Mouse (Mus musculus): ENCODE data around the gene Slc26a11. TPM values are rescaled to one million over a fixed set of nuclear protein-coding genes. Genes with fewer than 3 reads are reported as not detected.
A peak's percentile ranks its signal among the peaks of the same experiment; 100 is the strongest.

Slc26a11 gene
- 9.5 and 13.1 TPM in 2 replicates for total RNA-seq (2021)
- long read RNA-seq, partial matches to known transcripts = 3 of 12 reads
- long read RNA-seq, other reads (novel, unspliced or antisense) = 6 of 12 reads

DNA sequence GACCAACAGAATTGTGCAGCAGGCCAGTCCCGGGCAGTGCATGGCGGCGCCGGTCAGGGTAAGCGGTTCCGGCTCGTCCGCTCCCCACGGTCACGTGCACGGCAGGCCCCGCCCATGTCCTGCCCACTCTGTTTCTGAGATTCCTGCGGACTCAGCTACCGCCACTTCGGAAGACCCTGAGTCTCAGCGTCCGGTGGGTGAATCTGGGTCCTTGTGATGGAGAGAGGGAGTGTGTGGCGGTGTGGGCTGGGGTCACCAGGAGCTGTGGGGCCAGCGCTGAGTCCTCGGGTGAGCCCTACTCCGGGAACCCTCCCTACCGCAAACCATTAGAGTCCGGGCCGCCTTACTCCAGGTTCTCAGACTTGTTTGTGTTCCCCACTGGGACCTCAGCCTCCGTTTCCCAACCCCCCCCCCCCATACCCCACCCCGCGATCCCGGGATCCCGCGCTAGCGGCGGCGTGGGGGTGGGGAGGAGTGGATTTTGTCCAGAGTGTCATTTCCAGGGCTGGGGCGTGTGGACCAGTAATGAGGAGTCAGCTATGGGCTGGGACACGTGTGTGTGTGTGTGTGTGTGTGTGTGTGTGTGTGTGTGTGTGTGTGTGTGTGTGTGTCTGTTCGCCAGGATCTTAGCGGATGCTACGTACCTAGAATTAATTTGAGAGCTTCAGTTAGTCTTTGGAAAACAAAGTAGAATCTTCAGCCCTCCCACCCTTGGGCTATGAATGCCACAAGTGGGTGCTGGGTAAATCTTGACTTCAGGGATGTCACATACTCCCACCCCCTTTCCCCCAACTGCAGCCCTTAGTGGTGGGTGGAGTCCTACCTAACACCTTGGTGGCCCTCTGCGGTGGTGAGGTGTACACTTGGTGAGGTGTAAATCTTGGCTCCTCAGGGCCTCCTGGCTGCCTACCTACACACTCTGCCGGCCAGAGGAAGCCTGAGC, at the start of gene Slc26a11, which contains the start of gene Sgsh:
TSS of gene Slc26a11 (plus strand) at position 115 of the 943 bp plus-strand sequence.
TSS of gene Sgsh (minus strand) at position 94 of the 943 bp plus-strand sequence.
- DNase-seq = peak; percentile 94

DNA sequence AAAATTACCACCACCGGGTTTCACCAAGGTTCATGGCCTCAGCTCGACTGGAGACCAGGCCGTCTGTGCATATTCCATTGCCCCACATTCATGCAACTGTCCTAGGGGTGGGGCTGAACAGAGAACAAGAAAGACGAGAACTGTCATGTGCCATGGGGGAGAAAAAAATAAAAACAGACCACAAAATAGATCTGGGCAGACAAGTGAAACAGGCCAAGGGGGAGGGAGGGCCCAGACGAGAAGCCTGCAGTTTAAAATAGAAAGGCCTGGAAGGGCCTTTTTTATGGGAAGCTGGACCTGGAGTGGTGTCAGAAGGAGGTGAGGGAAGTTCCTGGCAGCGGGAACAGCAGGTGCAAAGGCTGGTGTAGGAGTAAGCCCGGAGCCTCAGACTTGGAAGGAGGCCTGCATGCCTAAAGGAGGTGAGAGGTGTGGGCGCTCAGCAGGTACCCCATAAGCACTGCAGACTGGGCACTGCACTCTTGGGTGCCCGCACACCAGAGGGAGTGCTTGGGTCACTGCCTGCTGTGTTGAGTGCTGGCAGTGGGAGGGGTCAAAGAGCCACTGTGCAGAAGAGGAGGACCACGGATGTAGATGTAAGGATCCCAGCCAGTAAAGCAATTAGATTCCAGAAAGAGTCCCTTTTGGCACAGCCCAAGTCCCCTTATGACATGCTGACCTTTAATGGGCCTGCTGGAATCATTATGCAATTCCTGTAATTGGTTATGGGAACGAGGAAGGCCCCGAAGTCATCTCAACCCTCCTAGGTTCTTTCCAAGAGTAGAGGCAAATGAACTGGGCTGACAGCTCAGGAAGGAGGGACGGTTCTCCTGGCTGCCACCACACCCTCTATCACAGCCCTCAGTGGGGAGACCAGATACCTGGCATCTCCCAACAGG, 48.3 kb upstream of the Slc26a11 start:
- DNase-seq = no peak

DNA sequence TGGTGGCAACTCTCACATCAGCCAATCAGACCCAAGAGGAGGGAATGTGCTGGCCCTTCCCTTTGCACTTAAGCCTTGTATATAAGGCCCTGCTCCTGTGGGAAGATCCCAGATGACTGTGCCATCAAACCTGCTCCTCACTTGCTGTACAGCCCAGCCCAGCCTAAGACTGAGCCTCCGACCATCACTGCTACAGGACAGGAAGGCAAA, 47.8 kb upstream of the Slc26a11 start, which contains the start of gene Card14:
TSS of gene Card14 (plus strand) at position 111 of the 210 bp plus-strand sequence.
- DNase-seq = no peak

DNA sequence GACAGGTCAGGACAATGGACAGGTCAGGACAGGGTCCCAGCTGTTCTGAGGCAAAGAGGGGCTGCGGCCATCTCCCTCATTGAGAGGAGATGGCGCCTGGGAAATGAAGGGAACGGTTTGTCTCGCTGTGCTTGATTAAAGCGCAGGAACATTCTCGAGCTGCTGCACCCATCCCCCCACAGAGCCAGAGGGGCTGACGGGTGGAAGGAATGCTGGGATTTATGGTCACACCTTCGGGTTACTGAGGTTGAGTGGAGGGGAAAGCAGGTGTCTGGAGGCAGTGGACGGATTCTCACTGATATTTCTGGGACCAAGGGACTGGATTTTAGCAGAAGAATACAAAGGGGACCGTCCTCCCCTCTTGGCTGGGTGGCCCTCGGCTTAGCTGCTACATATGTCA, 47.4 kb upstream of the Slc26a11 start:
- no peak for DNase-seq

DNA sequence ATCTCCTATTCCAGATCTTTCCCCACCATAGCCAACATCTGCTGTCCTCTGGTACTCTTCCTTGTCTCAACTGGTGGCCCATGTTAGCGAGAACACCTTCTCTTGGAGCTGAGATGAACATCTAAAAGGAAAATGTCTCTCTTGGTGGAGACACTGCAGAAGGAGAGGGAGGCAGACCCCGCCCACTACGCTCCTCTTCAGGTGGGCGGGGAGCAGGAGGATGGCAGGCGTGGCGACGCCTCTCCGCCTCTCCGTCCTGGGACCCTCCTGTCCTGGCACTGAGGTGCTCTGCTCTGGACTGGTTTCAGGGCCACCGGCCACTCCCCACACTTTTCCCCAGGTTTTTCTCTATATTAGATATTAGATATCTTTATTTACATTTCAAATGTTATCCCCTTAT, 44.7 kb upstream of the Slc26a11 start:
- no peak for DNase-seq

DNA sequence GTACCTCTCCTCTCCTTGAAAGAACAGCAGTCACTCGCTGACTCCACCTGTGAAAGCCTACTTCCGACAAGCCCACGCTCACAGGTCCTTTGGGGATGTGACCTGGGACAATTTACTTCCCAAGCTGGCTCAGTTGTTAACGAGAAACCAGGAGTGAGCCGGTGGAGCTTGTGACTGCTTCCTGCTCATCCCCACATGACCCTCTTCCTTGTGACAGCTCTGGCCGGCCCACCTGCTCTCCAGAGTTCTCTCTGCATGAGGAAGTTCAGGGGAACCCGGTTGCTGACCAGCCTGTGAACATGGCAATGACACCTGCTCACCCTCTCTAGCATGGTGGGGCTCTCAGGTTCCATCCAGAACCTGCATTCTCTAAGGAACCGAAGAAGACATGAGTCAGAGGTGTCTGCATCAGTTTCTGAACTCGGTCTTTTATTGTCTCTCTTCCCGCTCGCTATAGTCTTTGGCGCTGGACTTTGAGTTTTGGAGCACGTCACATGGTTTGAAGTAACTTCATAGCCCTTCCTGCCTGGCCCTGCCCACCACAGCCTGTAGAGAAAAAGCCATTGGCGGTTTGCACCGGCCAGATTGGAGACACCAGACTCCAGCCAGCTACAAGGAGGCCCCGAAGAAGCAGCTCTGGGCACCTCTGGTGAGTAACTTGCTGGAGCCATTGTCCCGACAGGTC, 41.0 kb upstream of the Slc26a11 start:
- DNase-seq = no peak

DNA sequence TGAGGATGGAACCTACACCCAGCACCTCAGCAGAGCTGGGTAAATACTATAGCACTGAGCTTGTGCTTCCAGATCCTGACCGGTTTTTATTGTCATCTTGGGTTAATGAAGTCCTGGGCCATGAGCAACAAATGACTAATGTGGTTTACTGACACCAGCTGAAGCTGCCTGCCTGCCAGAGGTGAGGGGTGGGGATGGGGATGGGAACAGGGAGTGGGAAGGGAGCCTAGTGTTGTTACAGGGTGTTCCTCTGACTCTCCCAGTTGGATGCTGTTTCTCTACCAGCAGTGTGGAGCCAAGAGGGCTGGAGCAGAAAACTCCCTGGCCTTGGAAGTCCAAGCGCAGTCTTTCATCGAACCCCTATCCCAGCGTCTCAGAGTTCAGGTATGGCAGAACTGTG, 38.6 kb upstream of the Slc26a11 start:
- no peak for DNase-seq

DNA sequence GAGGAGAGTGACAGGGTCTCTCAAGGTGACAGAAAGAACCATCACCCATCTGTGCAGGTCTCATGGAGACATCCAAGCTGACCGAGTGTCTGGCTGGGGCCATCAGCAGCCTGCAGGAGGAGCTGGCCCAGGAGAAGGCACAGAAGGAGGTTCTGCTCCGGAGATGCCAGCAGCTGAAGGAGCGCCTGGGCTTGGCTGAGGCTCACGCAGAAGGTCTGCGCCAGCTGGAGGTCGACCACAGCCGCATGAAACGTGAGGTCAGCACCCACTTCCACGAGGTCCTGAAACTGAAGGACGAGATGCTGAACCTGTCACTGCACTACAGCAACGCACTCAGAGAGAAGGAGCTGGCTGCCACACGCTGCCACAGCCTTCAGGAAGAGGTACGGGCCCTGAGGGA, 32.8 kb upstream of the Slc26a11 start:
- DNase-seq = no peak

DNA sequence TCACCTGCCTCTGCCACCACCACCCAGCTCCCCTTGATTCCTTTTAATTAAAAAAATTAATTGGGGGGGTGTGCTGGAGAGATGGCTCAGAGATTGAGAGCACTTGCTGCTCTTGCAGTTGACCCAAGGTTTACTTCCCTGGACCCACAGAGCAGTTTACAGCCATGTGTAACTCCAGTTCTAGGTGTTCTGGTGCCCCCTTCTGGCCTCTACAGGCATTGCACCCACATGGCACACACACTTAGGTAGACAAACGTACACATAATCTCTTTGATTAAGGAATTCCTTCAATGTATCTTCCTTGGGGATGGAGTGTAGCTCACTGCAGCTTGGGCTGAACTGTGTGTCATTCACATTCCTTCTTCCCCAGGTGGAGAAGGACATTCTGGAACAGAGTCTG, 30.3 kb upstream of the Slc26a11 start:
- no peak for DNase-seq

DNA sequence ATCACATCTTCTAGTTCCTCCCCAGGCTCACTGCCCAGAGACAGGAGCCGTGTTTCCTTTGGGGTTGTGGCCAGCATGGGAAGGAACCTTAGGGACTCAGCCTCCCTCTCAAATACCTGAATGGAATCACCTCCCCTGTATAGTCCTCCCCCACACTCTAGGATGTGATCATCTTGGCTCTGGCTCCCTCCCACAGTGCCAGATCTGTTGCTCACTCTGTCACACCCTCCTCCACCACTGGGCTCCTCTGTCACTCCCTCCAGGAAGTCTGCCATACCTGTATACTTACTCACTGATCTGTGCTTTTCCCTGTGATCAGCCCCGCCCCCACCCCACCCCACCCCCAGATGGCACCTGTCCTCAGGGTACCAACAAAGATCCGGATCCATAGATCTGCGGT, 24.8 kb upstream of the Slc26a11 start:
- no peak for DNase-seq

DNA sequence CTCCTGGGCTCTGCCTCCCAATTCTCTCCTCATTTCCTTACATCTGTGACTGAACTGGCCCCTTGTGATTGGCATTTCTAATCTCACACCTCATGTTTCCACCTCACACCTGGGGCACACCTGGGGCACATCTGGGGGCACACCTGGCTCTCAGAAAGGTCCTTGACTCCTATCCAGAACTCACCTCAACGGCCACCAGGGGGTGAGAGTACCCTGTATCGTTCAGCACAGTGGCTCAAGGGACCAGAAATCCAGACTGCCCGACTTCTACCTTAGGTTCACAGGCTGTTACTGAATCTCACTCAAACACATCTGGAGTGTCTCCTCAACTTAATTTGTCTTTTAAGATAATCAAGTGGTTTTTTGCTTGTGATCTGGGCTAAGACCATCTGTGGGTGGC, 23.4 kb upstream of the Slc26a11 start:
- DNase-seq = no peak

DNA sequence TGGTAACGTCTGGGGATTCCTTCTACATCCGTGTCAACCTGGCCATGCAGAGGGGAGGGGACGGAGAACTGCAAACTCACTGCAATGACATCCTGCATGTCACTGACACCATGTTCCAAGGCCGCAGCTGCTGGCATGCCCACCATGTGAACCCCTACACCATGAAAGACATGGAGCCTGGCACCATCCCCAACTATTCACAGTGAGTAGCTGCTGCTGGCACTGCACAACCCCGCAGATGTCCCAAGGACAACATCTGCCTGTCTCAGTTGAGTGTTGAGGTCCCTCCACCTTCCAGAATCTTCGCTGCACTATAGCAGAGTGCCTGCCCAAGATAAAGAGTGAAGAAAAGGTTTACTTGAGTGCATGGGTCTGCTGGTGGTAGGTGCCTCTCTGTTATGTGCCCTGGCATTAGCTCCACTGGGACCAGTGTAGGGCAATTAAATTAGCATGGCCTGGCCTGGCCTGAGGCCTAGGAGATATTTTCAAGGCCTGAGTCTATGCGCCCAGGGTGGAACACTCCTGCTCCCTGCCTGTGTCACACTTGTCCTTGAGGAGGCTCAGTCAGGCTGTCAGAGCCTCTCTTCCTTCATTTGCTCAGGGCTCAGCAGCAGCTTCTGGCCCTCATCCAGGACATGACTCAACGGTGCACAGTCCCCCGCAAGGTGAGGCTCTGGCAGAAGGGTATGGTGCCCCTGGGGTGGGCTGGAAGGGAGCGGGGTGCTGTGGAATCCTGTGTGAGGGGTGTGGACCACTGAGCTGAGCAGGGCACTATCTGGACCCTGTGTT, 16.9 kb upstream of the Slc26a11 start:
- DNase-seq = peak; percentile 82

DNA sequence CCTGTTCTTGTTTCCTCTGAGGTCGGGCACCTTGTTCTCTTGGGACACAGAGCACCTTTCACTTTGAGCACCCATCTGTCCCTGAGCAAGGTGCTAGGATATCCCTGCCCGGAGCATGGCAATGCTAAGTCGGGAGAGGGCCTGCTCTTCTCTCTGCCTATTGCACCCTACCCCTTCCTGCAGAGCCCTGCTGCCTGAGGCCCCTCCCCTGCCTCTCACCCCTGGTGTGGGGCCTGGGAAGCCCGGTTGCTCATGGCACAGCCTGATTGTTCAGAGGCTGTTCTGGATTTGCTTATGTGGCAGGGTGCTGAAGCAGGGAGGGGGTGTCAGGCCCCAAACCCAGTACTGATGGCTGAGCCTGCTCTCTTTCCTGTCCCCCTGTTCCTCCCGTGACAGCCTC, 16.2 kb upstream of the Slc26a11 start:
- DNase-seq = peak; percentile 36

DNA sequence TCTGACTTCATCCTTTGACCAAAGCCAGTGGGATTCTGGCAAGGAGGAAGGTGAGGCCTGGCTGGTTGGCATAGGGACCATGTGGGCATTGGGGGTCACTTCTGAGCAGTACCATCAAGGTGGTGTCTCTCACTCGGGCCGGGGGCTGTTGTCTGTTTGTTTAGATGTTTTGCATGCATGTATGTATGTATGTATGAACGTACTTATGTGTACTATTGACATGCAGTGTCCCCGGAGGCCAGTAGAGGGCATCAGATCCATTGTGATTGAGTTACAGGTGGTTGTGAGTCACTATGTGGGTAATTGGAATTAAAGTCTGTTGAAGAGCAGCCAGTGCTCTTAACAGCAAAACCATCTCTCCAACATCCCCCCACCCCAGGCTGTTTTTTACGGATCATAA, 15.7 kb upstream of the Slc26a11 start:
- DNase-seq = peak; percentile 75

DNA sequence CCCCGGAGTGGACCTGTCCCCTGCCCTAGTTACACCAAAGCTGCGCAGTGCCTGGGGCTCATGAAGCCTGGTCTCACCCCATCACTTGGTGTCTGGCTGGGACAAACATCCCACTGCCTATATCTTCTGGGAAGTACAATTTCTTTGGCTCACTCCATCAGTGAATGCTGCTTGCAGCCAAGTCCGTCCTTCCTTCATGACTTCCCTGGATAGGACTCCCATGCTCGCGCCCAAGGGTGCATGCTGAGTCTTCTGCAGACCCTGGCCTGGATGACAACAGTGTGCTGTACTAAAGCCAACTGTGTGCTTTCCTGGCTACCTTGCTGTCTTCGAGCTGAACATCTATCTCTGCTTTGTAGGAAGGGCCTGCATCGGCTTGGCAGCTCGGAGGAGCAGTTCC, 11.2 kb upstream of the Slc26a11 start:
- no peak for DNase-seq

DNA sequence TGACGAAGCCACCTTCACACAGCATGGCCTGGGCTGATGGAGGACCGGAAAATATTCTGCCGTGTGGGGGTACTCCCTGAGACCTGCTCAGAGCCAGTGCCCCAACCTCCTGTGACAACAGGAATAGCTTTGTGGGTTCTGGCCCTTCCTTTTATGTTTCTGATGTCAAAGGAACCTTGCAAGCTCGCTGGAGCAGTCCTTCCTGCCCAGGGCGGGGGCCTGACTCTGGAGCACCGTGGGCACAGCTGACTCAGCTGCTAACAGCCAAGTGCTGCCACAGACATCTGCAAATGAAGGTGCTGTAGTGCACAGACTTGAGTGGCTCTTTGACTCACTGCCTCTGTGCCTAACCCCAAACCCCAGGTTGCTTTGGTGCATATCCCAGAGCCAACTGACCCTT, 10.5 kb upstream of the Slc26a11 start:
- DNase-seq = no peak

DNA sequence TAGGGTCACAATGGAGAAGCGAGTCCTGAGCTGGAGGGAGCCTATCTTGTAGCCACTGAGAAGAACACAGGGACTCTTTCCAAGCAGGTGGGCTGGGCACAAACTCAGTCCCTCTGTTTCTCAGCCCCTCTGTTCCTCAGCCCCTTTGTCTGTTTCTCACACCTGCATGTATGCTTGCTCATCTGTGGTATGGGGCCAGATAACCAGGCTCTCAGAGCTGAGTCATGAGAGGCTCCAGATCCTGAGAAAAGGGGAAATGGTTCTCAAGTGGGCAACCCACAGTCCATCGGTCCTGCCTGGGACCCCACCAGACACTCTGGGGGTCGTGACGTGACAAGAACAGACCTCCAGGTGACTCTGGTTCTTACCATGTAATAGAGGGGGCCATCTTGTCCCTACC, 8.2 kb upstream of the Slc26a11 start:
- DNase-seq = no peak

DNA sequence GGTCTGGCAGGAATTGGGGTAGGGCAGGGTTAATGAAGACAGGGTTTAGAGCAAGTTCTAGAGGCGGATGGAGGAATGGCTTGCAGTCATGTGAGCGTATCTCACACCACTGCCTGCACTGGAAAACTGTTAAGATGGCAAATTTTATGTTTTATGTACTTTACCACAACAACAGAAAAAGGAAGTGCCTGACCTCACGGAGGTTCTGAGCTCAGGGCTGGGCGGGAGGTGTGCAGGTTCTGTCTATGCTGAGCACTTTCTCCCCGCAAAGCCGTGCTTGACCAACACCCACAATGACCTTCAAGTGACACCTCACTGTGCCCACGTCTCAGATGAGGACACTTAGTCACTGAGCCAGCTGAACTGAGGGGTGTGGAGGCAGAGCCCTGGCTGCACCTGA, 3.2 kb upstream of the Slc26a11 start:
- no peak for DNase-seq

DNA sequence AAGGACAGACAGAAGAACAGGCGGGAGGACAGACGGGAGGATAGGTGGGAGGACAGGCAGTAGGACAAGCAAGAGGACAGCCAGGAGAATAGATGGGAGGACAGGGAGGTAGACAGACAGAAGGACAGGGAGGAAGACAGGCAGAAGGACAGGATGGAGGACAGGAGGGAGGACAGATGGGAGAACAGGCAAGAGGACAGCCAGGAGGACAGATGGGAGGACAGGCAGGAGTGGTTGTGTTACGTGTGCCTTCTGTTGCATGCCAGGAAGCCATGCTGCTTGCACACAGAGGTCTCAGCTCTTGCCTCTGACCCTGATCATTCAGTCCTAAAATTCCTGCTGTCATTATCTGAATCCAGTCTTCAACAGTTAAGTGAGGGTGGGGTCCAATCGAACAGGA, 1.4 kb upstream of the Slc26a11 start:
- no peak for DNase-seq

DNA sequence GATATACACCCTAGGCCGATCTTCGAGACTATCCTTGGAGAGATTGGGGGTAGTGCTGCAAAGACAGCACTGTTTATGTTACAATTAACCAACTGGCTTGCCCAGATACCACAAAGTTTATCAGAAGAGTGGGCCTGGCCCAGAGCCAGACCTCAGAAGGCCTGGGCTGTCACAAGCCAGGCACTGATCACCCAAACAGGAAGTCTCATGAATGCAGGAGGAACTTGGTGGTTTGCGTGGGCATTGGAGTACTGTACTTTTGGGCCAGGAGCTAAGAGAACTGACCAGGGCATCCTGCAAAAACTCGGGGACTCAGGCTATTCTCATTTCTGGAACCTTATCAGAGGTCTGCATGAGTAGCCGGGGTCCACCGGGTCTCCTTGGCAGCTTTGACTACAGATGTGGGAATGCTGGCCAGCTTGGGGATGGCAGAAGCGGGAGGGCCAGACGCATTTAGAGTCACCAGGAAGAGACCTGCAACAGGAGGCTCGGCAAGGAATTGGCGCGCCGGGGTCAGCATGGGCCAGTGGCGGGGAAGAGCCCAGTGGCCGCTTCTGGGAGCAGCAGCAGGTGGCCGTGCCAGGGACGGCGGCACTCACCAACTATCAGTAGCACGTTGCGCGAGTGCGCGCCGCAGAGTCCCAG, 437 bp upstream of the Slc26a11 start:
- peak; percentile 47 for DNase-seq

DNA sequence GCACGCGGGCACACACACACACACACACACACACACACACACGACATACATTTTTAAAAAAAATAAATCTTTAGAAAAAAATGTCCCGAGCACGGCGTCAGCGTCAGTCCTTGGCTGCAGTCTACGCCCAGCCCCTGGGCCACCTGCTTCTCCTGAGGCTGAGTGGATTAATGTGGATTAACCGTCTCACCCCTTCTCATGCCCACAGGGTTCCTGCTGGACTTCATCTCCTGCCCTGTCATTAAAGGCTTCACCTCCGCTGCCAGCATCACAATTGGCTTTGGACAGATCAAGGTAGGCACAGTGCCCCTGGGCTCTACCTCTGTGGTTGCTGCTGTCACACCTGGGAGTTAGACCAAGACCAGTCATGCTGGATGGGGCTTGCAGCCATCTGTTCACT, 3.7 kb downstream of the Slc26a11 start:
- no peak for DNase-seq

Data from adrenal gland, postnatal 25 days (tissue).